Mouse (Mus musculus) hindbrain, embryonic 16.5 days (tissue): ENCODE measurements around the gene Golt1a. TPM values are rescaled to one million over a fixed set of nuclear protein-coding genes. Genes with fewer than 3 reads are reported as not detected.
A peak's percentile ranks its signal among the peaks of the same experiment; 100 is the strongest.
"Not testable (repeated sequence)": the region's sequence is repeated elsewhere in the genome, so short reads cannot be mapped to it uniquely, and the experiment has no call there.

Experiments used
- ATAC-seq: fragments of 200-750 bp; cut with Nextera tagmentation; 2 replicates; pipeline ENCODE4 v1.8.0; 2017; ENCODE audit warnings: moderate TSS enrichment, moderate library complexity
- H3K27ac ChIP-seq: fragments of 300-500 bp; sonication (generic); 2 replicates; pipeline ENCODE4 v1.5.1; 2014; ENCODE audit warnings: low read depth, mild to moderate bottlenecking, control low read depth, low read length, moderate library complexity
- H3K27me3 ChIP-seq: fragments of 300-500 bp; sonication (generic); replicated peaks from 2 replicates; pipeline ENCODE4 v1.6.1; 2014; ENCODE audit warnings: low read length; ENCODE audit not compliant: control insufficient read depth, insufficient read depth
- H3K36me3 ChIP-seq: fragments of 300-500 bp; sonication (generic); 2 replicates; pipeline ENCODE4 v1.6.1; 2014; ENCODE audit warnings: mild to moderate bottlenecking, low read length, moderate library complexity, mixed read lengths; ENCODE audit not compliant: control insufficient read depth, insufficient read depth
- H3K4me1 ChIP-seq: fragments of 300-500 bp; sonication (generic); 2 replicates; pipeline ENCODE4 v1.6.1; 2014; ENCODE audit warnings: low read depth, low read length; ENCODE audit not compliant: control insufficient read depth, insufficient read depth
- H3K4me2 ChIP-seq: fragments of 300-500 bp; sonication (generic); 2 replicates; pipeline ENCODE4 v1.6.1; 2014; ENCODE audit warnings: mild to moderate bottlenecking, low read length, control low read depth, moderate library complexity
- H3K4me3 ChIP-seq: fragments of 300-500 bp; sonication (generic); 2 replicates; pipeline ENCODE4 v1.5.1; 2014; ENCODE audit warnings: mild to moderate bottlenecking, low read length, control low read depth, moderate library complexity
- H3K9ac ChIP-seq: fragments of 300-500 bp; sonication (generic); 2 replicates; pipeline ENCODE4 v1.6.1; 2014; ENCODE audit warnings: low read depth, mild to moderate bottlenecking, control low read depth, low read length, moderate library complexity
- H3K9me3 ChIP-seq: fragments of 300-500 bp; sonication (generic); 2 replicates; pipeline ENCODE4 v1.6.1; 2014; ENCODE audit warnings: mild to moderate bottlenecking, low read length, moderate library complexity; ENCODE audit not compliant: control insufficient read depth
- WGBS: fragments of 180-500 bp; shearing (Covaris S2); extraction: QIAGEN DNeasy Blood & Tissue Kit; methylation state at CpG from one replicate; pipeline ENCODE4 v1.1.7; 2014; 5-methylcytosine and 5-hydroxymethylcytosine counted together
- polyA plus RNA-seq: library from polyadenylated mRNA; unstranded; fragments of >200 nt; fragmentation: Nextera tagmentation; extraction: Ambion mirVana; gene quantifications from 2 replicates; pipeline ENCODE4 v1.2.1, GENCODE M21; 2015

The Golt1a gene
- polyA plus RNA-seq, 1 experiment from 2014 or later, result not detected

DNA sequence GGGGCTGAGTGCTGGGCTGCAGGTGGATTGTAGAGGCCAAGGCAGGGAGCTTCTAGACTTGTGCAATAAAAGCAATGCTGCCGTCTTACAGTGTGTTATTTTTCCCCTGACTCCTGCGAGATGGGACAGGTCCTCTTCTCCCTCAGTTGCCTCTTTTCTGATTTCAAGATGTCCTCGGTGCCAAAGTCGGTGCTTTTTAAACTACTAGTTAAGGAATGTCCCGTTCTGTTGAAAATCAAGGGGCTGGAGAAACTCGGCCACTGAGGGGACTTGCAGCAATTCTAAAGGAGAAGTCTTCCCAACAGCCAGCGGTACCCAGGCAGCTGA is 20.0 kb downstream of the Golt1a start:
- peaks cover 10% of the 10 kb centered on the region for H3K4me1 ChIP-seq
- no peaks in the 10 kb centered on the region for H3K27me3 ChIP-seq
- H3K4me3 ChIP-seq, result peak overlapping the region; percentile 24
- H3K4me2 ChIP-seq, result peak overlapping the region; percentile 57
- peak overlapping the region; percentile 49 for H3K9ac ChIP-seq
- ATAC-seq, result no peak
- no peak overlapping the region for H3K27ac ChIP-seq
- H3K36me3 ChIP-seq, result no peaks in the 10 kb centered on the region
- no peaks in the 10 kb centered on the region for H3K9me3 ChIP-seq
- 29% methylated on average over 7 of the region's 7 CpGs for WGBS

DNA sequence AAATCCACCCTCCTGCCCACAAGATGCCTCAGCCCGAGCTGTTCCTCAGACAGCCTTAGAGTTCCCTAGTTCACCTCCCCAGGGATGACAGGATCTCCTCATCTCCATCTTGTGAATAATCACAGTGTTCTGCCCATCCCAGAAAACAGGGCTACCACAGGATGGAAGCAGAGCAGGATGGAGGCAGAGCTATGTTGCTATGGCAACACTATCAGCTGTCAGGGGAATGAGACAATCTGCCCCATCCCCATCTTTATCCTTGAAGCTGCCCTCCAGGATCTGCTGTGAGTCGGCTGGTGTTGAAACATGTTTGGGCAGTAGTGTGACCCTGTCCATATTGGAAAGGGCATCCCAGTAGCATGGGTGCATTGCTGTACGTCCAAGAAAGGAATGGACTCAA is 21.5 kb downstream of the Golt1a start:
- peak; percentile 84 for ATAC-seq
- WGBS, result 30% methylated on average over 3 of the region's 3 CpGs
- Histone ChIP-seq H3K4me2 (no peak overlapping the region; the same call in 1 of the 2 replicates), H3K4me1 (peaks cover 10% of the 10 kb centered on the region), H3K36me3 (no peaks in the 10 kb centered on the region), H3K9me3 (no peaks in the 10 kb centered on the region), H3K27ac (0 out of 2 replicates have a peak overlapping the region, but pooled peaks have one; percentile 44), H3K4me3 (no peak overlapping the region), H3K27me3 (no peaks in the 10 kb centered on the region), H3K9ac (no peak overlapping the region)

DNA sequence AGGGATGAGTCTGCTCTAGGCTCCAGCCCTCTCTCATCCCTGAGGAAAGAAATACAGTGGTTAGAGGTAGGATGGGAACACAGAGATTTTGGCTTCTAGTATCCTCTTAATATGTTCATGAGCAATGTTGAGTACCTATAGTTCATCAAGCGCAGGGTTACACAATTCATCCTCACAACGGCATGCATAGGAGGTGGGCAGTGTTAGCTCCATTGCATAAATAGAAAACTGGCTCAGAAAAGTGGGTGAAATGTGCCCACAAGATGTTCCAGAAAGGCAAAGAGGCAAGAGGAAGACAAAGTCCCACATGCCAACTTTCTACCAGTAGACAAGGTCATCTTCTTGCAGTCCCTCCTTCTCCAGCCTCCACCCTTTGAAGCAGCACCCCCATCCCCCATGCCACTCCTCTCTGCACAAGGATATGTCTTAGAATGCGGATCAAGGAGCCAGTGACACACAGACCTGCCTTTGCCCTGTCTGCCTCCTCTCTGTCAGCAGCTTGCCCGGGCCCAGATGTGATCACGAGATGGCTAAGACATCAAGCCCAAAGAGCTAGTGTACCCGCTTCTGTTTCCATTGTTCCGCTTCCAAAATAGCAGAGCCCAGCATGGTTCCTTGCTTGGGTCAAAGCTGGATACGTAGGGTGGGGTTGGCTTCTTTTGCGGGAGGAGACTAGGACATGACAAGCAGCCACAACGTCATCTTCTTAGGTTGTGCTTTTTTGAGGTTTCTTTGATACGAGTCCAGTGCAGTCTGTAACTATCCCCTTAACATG is 23.2 kb downstream of the Golt1a start:
- Histone ChIP-seq H3K9me3 (no peaks in the 10 kb centered on the region), H3K9ac (no peak overlapping the region), H3K27ac (no peak overlapping the region), H3K36me3 (no peaks in the 10 kb centered on the region), H3K4me3 (no peak overlapping the region), H3K4me1 (peaks cover 10% of the 10 kb centered on the region), H3K4me2 (no peak overlapping the region), H3K27me3 (no peaks in the 10 kb centered on the region)
- ATAC-seq, result no peak
- WGBS, result 90% methylated on average over 11 of the region's 11 CpGs

DNA sequence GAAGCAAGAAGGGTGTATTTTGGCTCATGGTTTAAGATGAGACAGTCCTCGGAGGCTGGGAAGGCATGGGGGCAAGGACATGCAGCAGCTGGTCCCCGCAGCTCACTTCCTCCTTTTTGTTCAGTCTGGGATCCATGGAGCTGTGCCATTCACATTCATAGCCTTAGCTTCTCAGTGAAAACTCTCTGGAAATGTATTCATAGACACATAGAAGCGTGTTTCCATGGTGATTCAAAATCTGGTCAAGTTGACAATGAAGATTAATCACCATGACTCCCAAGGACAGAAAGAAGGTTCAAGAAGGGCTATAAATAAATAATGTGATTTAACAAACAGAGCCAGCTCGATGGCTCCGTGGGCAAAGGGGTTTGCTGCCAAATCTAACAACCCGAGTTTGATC is 24.3 kb downstream of the Golt1a start:
- ATAC-seq, result no peak
- no peaks in the 10 kb centered on the region for H3K27me3 ChIP-seq
- 54% methylated on average over 6 of the region's 6 CpGs for WGBS
- H3K27ac ChIP-seq, result no peak overlapping the region
- H3K4me3 ChIP-seq, result no peak overlapping the region
- H3K36me3 ChIP-seq, result no peaks in the 10 kb centered on the region
- H3K4me1 ChIP-seq, result peaks cover 10% of the 10 kb centered on the region
- no peaks in the 10 kb centered on the region for H3K9me3 ChIP-seq
- no peak overlapping the region for H3K9ac ChIP-seq
- H3K4me2 ChIP-seq, result no peak overlapping the region

DNA sequence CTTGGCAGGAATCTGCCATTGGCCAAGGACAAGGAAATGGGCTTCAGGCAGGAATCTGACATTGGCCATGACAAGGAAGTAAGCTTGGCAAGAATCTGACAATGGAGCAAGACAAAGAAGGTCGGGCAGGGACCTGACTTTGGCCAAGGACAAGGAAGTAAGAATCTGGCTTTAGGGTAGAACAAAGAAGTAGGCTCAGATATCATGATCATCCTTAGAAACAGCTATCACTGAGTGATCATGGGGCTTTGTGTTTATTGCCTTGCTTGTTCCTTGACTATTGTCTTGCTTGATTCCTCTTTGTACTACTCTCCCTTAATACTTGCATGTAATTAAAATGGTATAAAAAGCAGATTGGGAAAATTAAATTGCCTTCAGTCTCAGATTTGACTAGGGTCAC is 30.8 kb downstream of the Golt1a start:
- ATAC-seq, H3K4me3 ChIP-seq, H3K27me3 ChIP-seq, H3K4me2 ChIP-seq, H3K4me1 ChIP-seq, H3K9me3 ChIP-seq, H3K36me3 ChIP-seq, H3K9ac ChIP-seq, H3K27ac ChIP-seq: not testable (repeated sequence)
- WGBS, result 68% methylated on average over 1 of the region's 1 CpGs

DNA sequence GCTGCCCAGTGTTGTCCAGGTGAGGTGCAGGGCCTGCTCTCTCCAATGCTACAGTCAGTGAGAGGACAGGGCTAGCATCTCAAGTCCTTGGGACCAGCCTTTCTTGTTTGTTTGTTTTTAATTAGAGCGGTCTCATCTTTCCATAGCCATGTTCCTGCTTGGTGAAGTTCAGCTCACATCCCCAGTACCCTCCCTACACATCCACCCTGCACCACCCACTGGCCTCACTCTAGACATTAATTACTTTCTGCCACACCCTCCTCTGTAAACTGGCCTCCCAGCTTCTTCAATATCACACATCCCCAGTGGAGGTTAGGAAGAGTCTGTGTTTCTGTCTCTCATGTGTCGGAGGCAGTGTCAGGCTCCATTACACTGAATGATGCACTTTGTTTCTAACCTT is 34.8 kb downstream of the Golt1a start:
- no peaks in the 10 kb centered on the region for H3K4me1 ChIP-seq
- H3K4me2 ChIP-seq, result no peak overlapping the region
- 88% methylated on average over 2 of the region's 2 CpGs for WGBS
- no peak for ATAC-seq
- H3K36me3 ChIP-seq, result no peaks in the 10 kb centered on the region
- no peaks in the 10 kb centered on the region for H3K27me3 ChIP-seq
- H3K9me3 ChIP-seq, result no peaks in the 10 kb centered on the region
- no peak overlapping the region for H3K27ac ChIP-seq
- no peak overlapping the region for H3K4me3 ChIP-seq
- no peak overlapping the region for H3K9ac ChIP-seq

DNA sequence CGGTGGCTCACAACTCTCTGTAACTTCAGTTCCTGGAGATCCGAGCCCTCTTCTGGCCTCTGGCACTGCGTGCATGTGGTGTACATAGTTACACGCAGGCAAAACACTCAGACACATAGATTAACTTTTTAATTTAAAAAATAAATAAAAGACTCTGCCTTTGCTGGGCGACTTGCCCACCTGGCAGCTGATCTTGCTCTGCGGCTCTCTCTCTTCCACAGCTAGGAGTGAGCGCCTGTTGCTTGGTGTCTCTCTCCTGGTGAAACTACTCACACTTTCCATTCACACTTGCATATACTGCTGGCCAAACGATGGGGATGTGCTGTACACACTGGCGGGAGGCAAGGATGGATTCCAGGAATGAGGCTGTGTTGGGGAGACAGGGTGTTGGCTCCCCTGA is 36.9 kb downstream of the Golt1a start:
- Histone ChIP-seq H3K36me3 (no peaks in the 10 kb centered on the region), H3K27ac (no peak overlapping the region), H3K27me3 (no peaks in the 10 kb centered on the region), H3K4me3 (no peak overlapping the region), H3K4me1 (no peaks in the 10 kb centered on the region), H3K9ac (no peak overlapping the region), H3K9me3 (no peaks in the 10 kb centered on the region), H3K4me2 (no peak overlapping the region)
- 87% methylated on average over 9 of the region's 9 CpGs for WGBS
- no peak for ATAC-seq

DNA sequence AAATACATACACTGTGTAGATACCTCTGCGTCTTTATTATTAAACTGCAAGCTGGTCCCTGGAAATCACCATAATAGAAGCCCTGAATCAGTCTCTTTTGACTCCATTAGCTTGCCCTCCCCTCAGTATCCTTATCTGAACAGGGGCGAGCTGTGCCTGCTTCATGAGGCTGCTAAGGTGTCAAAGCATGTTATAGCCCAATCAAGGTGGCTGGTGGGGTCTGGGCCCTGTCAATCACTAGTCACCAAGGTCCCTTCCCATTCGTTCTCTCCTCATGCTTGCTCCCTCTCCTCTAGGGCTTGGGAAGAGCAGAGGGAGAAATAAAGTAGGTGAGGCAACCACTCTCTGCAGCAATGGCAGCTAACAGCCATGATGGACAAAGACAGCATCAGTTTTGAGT is 37.6 kb downstream of the Golt1a start:
- H3K27me3 ChIP-seq, result no peaks in the 10 kb centered on the region

DNA sequence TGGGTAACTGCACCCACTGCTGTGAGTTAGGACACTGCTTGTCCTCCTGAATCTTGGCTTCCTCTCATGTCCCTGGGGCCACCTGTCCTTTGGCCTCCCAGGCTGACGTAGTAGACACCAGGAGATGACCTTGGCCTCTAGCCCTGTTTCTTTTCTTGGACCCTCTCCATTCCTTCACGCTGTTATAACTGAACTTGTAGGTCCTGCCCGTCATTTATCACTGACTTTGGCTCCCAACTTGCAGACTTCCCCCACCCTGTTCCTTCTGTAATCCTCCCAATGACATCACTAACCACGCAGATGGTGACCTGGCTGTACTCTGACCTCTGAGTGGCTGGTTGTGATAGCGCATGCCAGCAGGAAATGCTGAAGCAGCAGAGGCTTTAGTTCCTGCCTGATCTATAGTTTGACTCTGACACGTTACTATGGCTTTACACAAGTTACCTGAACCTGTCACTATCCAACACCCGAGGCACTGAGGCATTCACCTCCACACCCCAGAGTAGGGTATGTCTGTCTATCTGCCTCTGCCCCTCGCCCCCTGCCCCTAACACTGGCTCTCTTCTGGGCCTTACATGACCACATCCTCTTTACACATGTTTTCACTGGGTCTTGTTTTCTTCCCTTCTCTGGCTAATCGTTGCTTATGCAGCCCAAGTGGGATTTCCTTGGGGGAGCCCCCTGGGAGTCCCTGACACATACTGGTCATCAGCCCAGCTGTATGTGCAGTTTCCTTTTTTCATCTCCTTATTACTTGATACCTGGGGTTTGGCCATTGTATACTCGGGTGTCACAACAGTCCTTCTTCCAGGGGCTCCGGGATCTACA is 38.3 kb downstream of the Golt1a start:
- Histone ChIP-seq H3K27me3 (0 out of 2 replicates have a peak, but pooled peaks cover 2% of the 10 kb centered on the region), H3K9me3 (no peaks in the 10 kb centered on the region), H3K4me2 (no peak overlapping the region), H3K27ac (no peak overlapping the region), H3K9ac (no peak overlapping the region), H3K4me1 (no peaks in the 10 kb centered on the region), H3K36me3 (no peaks in the 10 kb centered on the region), H3K4me3 (no peak overlapping the region)
- ATAC-seq, result no peak
- 76% methylated on average over 11 of the region's 11 CpGs for WGBS

More for the DNA sequence above, 37.6 kb downstream of the Golt1a start:
- Histone ChIP-seq H3K4me3 (no peak overlapping the region), H3K4me1 (no peaks in the 10 kb centered on the region), H3K4me2 (no peak overlapping the region), H3K36me3 (no peaks in the 10 kb centered on the region), H3K27ac (no peak overlapping the region), H3K9ac (no peak overlapping the region), H3K9me3 (no peaks in the 10 kb centered on the region)
- 71% methylated on average over 3 of the region's 3 CpGs for WGBS
- no peak for ATAC-seq
